Mouse (Mus musculus) retina, postnatal 7 days (tissue): ENCODE measurements around the gene Gm2035.
"Not testable (repeated sequence)": the region's sequence is repeated elsewhere in the genome, so short reads cannot be mapped to it uniquely, and the experiment has no call there.

Source experiments
- DNase-seq: peaks from one replicate; pipeline ENCODE4 v3.0.0-alpha.2; 2012; ENCODE audit warnings: low read depth, low spot score

The Gm2035 gene

GRCm38 (mm10) chr12:87919721-87920120 lies at the start of gene Gm2035:
Gene Gm2035, minus strand, starts transcription at chr12:87919857.
- not testable (repeated sequence) for DNase-seq

GRCm38 (mm10) chr12:87953780-87954179 lies 34.1 kb upstream of the Gm2035 start, which contains the start of gene Gm2042:
Gene Gm2042, plus strand, starts transcription at chr12:87954080.
- not testable (repeated sequence) for DNase-seq

- DNase-seq = not testable (repeated sequence)
Measured at GRCm38 (mm10) chr12:87895070-87895469, 24.6 kb downstream of the Gm2035 start, which contains the start of gene Gm2022. Gene Gm2022, plus strand, starts transcription at chr12:87895370.

GRCm38 (mm10) chr12:87873772-87874171 lies 45.9 kb downstream of the Gm2035 start, which contains the start of gene Gm2016:
Gene Gm2016, plus strand, starts transcription at chr12:87874072.
- not testable (repeated sequence) for DNase-seq
